Mouse (Mus musculus) adrenal gland, postnatal 14 days (tissue): ENCODE measurements around the gene Rarres2. TPM values are rescaled to one million over a fixed set of nuclear protein-coding genes. Genes with fewer than 3 reads are reported as not detected.

Experiments
- DNase-seq: peaks from one replicate; pipeline ENCODE4 v3.0.0; 2021; ENCODE audit warnings: mixed read lengths
- total RNA-seq: library from RNA; stranded (reverse); gene quantifications from 2 replicates; pipeline ENCODE4 v1.2.3, GENCODE M21; 2021

Rarres2 gene
- total RNA-seq, 1 experiment from 2014 or later, result 241 TPM

DNA sequence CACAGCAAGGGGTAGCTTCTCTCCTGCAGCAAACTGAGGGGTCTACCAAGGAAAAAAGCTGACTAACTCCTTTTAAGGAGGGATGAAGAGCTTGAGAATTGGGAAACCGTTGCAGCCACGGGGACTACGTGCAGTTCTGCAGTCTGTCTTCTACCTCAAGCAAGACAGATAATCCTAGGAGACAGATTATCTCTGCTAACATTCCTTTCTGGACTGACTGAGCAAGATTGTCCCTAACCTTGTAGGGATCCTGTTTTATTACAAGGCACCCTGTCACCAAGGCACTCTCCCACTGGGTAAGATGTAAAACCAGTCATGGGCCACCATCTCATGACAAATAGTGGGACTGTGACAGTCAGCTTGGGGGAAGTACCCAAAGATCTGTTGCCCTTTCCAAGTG, 8.7 kb upstream of the Rarres2 start:
- DNase-seq, result no peak

DNA sequence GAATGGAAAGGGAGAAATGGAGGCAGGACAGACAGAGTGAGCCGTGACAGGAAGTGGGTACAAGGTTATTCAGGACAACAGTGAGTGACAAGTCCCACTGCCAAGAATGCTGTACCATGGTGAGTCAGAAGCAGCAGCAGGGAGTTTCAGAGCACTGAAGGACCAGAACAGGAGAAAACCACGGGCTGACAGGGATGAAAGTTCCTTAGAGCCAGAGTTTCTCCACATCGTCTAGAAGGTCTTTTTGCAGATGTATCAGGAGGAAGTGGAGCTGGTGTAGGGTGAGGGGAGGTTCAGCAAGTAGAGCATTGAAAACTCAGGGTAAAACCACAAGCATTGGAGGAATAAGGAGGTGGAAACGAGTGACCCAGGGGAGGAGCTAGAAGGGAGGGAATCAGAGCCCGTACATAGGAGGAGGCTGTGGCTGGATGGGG, 6.6 kb upstream of the Rarres2 start:
- peak; percentile 47 for DNase-seq

DNA sequence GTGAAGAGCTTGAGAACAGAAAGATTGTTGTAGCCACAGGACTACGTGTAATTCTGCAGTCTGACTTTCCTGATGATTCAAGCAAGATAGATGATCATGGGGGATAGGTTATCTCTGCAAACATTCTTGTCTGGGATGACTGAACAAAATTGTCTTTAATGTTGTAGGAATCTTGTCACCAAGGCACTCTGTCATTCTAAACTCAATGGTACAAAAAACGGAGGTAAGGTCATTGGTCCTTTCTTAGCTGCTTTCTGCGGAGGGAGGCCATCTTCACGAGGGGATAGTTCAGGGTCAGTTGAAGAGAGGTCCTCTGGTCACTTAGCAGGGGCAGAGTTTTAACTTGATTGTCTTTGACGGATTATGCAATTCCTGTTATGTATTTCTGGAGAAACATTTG, 6.1 kb upstream of the Rarres2 start:
- DNase-seq, result peak; percentile 14

DNA sequence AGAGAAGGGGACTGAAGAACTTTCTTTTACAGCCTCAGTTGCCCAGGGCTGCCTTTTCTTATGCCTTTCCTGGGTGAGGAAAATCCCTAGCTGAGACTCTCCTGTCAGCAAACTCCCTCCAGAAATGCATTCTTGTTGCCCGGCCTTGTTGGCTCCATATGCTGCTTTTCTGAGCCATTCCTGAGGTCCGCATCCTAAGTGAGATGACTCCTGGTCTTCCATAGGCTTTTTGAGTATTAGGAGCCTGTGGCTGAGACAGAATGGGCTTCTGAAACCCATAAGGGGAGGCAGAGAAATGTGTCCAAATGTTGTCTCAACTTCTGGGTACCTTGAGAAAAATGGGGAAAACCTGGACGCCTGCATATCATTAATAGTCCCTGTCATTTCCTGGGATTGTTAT, 1.4 kb upstream of the Rarres2 start:
- no peak for DNase-seq

DNA sequence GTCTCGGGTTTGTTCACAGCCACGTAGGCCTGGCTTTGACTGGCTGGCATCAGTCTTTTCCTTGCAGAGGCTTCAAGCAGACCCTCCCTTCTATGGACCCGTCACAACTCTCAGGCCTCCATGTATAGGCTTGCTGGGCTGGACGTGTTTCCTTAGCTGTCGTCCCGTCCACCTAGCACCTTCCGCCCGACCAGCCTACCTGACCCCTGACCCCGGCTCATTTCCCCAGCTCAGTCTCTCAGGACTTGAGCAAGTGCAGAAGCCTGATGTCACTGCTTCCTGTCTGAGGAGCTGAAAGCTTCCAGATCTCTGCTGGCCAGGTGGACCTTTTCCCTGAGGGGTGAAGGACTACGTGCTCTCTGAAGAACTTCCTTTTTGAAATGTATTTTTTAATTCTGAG, 691 bp upstream of the Rarres2 start:
- peak; percentile 58 for DNase-seq

DNA sequence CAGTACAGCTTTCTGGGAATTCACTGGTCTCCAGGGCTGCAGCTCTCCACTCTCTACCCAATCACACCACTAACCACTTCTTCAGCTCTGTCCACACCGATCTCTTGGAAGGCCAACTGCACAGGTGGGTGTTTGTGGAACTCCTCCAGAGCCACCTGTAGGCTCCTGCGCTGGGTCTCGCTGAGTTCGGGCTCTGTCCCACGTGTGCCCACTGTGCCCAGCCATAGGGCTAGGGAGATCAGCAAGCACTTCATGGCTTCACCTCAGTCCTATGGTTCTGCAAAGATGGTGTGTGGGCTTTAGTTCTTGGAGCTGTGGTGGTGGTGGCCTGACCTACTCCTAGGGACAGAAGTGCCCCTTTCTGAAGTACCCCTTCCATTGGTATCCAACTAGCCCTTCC, 575 bp downstream of the Rarres2 start:
- no peak for DNase-seq

DNA sequence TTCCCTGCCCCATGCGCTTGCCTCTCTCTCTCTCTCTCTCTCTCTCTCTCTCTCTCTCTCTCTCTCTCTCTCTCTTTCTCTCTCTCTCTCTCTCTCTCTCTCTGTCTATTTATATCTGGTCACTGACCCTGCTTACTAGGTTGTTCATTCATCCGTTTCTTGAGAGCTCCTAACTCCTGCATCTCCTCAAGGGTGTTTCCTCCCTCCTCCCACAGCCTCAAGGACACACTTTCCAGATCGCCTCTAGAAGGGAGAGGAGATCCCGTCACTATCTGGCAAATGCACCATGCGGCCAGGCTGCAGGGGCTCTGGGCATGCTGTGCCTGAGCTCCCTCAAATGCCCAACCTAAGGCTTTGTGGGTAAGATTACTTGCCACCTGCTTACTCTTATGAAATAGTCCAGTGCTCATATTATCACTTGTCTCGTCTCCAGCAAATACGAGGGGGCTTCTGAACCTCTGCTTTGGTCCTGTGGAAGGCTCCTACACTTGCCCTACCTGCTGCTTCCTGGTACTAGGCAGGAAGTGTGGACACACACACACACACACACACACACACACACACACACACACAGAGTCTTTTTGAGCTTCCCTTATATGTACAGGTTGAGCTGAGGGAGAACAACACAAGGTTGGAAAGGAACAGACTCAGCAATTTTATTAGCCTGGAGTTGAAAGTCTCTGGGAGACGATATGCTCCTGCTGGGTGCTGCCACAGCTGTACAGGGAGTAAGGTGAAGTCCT, 3.4 kb downstream of the Rarres2 start:
- no peak for DNase-seq

DNA sequence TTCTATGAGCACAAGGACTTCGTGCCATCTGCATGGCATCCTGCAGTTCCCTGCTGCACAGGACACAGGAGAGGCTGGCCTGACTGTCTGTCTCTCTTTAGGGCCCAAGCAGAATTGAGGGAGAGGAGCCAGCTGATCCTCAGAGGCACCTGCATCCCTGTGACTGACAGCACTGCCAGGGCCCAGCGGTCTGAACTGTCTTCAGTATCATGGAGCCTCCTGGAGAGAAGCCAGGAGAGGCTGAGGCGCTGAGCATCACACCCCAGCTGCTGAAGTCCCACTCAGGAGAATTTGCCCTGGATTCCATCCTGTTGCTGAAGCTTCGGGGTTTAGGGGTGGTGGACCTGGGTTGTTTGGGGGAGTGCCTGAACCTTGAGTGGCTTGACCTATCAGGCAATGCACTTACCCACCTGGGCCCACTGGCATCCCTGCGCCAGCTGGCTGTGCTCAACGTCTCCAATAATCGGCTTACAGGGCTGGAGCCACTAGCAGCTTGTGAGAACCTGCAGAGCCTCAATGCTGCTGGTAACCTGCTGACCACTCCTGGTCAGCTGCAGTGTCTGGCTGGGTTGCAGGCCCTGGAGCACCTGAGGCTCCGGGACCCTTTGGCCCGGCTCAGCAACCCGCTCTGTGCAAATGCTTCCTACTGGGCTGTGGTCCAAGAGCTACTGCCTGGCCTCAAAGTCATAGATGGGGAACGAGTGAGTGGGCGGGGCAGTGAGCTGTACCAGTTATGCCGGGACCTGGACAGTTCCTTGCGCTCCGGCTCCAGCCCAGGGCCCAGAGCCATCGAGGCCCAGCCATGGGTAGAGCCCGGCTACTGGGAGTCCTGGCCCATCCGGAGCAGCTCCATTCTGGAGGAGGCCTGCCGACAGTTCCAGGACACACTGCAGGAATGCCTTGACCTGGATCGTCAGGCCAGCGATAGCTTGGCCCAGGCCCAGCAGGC, 4.3 kb downstream of the Rarres2 start:
- DNase-seq, result peak; percentile 71

DNA sequence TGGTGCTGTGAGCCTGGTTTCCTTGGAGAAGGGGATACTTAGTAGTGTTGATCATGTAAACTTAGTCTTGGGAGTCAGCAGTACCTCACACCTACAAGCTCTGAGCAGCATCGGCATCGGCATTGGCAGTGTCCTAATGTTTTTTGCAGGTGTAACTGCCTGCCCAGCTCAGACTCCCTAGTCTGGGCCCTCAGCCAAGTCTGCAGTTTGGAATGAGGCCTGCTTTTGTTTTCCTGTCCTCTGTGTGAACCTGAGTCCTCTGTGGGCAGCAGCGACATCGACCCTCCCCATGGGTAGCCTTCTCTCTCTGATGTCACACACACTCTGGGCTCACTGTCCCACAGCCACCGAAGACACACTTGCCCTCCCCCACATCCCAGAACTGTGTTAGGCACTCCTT, 6.3 kb downstream of the Rarres2 start:
- DNase-seq, result peak; percentile 72

DNA sequence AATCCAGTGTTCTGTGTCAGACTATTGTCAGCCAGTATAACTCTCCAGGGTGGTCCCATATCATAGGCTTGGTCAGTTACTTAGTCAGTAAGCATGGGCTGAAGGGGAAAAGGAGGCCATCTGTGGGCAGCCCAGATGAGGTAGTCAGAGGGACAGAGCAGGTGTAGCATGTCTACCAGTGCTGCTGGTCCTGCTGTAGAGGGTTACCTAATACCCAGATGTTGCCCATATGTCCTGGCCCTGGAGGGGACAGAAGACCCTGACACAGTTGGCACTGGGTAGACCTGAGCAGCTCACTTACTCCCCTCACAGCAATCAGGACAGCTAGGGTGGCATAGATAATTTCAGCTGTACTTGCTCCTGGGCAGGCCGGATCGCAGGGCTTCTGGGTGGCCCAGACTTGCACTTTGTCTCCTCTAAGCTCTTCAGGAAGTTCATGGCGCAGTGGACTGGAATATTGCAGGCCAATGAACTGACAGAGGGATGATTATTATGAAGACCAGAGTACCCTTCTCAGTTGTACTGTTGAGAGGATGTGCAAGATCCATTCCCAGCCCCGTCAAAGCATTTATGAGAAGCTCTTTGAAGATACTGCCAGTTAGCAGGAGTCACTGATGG, 6.8 kb downstream of the Rarres2 start:
- no peak for DNase-seq

DNA sequence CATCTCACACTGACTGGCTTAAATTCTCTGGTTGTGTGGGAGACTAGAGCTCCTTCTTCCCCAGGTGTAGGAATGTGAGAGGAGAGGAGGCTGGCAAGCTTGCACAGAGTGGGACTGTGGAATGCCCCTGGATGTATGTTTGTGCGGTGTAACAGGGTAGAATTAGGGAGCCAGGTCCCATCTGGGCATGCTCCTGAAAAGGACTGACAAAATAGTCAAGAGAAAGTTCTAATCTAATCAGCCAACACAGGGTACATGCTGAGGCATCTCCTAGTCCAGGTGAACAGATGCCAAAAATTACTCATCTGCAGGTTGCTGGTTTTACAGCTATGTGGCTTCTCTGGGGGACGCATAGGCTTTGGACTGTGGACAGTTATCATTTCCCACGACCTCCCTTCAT, 16.6 kb downstream of the Rarres2 start:
- DNase-seq, result no peak

DNA sequence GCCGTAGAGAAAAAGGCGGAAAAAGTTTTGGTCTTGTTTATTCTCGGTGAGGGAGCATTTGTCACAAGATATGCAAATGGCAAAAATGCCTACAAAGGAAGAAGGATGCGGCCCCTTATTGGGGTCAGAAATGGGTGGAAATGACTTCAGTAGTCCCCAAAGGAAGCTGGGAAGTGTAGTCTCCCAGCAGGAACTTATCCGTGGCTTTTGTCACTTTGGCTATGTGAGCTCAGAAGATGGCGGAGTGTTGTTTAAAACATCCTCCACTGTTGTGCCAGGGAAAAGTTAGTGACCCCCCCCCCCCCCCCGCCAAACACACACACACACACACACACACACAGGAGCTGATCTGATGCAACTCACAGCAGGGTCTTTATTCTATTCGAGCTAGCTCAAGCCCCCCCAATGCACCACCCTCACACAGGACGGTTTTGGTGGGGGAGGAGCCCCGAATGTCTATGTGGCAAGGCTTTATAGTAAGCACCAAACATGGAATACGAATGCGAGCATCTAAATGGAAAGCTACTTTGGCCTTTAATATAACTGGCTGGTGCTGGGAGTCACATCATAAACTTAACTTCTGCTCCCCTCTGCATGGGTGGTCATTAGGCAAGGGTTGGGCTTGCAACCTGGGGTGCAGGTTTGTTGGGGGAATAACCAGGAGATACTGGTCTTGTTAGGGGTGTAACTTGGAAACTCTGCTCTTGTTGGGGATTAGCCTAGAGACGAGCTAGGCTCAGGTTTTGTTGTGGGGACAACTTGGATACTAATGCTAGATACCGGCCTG, 17.3 kb downstream of the Rarres2 start:
- DNase-seq, result peak; percentile 70

DNA sequence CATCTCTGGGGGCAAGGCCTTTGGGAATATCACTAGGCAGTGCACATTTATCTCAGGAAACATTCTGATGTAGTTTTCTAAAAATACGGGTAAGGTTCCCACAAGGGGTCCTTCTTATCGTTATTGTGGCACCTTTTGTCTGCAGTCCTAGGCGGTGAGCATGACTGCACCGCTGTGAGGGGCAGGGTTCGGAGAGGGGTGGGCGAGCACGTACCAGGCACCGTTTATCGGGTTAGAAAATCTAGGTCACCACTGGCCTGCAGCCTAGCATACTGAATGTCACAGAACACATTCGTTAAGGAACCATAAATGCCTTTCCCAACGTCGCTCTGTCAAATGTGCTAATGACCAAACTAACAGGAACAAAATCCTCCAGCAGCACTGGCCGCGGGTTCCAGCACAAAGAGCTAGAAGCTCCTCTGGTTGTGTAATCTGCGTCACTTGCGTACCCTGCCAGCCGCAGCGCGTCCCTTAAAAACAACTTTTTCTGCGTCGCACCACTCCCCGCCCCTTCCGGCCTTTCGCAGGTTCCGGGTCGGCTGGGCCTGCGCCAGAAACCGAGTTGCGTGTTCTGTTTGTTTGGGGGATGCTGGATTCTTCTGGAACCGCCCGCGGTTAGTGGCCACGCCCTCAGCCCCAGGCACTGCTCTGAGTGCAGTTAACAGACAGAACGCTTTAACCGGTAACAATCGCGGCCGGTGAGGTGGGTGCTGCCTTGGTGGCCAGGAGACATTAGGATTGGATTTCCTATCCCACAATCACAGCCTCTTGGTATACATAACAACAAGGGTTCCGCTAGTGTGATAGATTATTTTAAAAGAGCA, 18.1 kb downstream of the Rarres2 start, which contains the start of gene Lrrc61:
Gene Lrrc61, plus strand, starts transcription at position 517 of the 824 bp plus-strand sequence.
- DNase-seq, result peak; percentile 99

DNA sequence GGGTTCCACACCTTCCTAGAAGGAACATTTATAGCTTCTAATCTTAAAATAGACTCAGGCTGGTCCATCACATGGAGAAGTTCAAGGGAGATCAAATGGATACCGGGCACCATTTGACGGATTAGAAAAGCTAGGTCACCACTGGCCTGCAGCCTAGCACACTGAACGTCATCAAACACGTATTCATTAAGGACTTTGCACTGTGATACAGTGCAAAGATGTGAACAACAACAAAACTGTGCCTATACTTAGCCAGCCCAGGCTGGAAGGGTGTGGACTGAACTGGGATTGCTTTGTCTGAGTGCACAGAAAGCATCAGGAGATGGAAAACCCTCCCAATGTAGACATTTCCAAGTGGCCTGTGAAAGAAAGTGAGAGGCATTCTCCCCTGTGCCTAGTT, 18.8 kb downstream of the Rarres2 start:
- DNase-seq, result no peak

DNA sequence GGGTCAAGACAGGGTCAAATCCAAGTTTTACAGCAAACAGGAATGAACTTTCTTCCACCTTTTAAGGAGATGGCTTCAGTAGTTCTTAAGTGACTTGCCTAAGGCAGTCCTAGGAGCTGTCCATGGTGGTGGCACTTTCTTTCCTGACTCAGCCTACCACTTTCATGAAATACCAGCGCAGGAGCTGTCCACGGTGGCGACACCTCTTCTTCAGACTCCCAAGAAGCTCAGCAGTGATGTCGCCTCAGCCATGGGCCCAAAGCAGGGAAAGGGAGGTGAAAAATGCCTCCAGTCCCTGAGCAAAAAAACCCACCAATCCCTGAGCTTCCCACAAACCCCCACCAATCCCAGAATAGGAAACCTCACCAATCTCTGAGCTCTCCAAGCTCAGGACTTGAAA, 19.7 kb downstream of the Rarres2 start:
- DNase-seq, result peak; percentile 59

DNA sequence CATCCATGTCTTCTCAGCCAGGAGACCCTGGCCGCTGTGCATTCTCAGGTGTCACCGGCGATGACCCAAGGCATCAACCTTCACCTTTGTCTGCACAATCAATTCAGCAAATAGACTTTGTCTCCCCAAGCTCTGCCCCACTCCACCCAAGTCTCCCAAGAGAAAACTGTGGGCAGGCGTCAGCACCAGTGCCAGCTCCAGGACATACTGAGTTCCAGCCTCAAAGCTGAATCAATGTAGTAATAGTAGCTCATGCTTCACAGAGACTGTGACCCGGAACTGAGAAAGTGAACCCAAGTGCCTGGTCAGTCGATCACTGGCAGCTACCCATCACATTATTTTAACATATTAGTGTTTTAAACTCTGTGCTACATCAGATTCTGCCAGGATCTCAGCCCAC, 24.3 kb downstream of the Rarres2 start:
- DNase-seq, result no peak

DNA sequence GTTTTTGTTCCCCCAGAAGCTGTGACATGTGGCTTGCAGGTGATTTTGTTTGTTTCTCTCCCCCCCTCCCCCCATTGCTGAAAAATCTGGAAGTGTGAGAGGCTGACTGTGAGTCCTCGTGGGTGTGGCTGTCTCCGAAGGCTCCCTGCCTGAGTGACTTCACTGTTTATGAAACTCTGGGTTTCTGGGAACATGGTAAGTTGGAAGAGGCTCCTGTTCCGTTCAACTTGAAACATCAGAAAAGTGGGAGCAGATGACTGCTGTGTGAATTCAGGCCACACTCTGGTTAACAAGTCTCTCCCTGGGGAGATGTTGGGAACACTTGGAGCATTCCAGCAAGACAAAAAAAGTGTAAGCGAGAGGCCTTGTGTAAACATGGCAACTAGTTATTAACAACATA, 25.7 kb downstream of the Rarres2 start:
- no peak for DNase-seq

DNA sequence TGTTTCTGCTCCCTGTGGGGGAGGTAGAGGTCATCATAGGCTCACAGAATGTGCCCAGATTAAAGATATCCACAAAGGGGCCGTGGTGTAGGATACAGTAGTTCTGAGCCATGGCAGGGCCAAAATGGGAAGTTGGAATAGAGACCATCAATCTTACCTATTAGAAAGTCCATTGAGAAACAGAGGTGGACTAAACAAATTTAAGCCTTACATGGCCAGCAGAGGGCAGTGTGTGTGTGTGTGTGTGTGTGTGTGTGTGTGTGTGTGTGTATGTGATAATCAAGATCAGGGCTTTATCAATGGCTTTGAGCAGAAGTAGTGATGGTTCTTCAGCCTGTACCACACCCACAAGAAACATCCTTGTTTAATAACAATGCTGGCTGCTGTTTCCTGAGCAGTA, 26.3 kb downstream of the Rarres2 start:
- peak; percentile 62 for DNase-seq

DNA sequence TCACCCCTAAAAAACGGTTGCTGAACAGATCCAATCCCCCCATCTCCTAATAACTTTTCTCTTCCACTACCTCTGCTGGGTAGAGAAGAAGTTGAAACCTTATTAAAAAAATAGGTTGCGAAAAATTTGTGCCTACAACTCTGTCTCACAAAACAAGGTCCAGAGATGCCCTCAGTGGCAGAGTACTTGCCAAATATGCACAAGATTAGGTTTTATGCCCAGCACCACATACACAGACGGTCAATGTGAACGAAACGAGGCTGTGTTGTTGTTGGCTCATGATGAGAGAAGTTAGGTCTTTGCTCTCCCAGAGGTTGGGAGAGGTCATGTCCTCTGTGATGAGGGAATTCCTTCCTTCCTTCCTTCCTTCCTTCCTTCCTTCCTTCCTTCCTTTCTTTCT, 27.3 kb downstream of the Rarres2 start:
- no peak for DNase-seq

DNA sequence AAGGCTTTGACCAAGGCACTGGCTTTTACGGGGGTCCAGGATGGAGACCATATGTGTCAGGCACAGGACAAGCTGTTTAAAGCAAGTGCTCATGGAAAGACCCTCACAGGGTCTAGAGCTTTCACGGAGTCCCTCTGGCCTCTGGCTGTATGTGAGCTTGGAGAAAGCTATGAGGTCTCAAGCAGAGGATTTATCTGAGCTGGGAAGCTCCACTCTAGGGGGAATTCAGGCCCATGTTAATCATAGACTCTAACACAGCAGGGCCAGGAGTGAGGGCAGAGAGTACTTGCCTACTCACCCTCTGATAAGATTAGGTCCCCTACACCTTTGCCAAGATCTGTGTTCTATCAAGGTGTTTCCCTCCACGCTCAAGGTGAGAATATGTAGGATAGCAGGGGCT, 30.0 kb downstream of the Rarres2 start:
- DNase-seq, result no peak
